Mouse (Mus musculus): ENCODE measurements around the gene Dis3l. TPM values are rescaled to one million over a fixed set of nuclear protein-coding genes. Genes with fewer than 3 reads are reported as not detected.

Gene Dis3l
- polyA plus RNA-seq, 1 experiment from 2014 or later = 23.6 TPM

DNA sequence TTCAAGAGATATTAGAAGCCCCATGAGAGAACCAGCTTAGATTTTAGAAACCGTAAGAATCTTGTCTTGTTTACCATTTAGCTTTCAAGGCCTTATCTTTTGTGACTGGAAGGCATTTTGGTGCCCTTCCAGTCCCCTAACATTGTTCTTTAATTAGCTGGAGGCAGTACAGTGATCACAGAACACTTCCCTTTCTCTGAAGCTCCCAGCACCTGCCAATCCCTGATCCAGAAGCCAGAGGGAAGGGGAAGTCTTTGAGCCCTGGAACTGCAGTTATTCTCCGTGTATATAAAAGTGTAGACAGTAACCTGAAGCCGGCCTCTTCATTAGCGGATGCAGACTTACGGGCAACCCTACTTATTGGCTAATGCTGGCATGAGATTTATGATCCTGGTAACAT is 8.4 kb upstream of the Dis3l start:
- no peaks in the 10 kb centered on the region for H3K36me3 ChIP-seq

DNA sequence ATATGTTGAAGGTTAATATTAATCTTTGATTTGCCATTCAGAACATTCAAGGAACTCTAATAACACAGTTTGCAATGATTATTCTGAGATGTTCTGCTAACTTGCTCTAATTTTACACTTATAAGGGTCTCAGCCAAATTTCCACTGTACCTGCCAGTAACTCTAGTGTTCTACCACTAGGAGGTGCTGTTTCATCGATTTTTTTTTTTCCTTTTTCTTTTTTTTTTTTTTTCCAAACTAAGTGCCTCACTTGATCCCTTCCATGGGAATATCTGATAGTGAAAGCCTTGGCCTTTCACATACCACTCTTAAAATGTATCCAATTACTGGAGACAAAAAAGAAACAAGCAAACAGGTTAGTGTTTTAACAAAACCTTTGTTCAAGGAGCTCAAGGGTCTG is 6.3 kb upstream of the Dis3l start:
- 0 out of 2 replicates have a peak, but pooled peaks cover 2% of the 10 kb centered on the region for H3K27me3 ChIP-seq (ENCODE audit: low read depth, poor library complexity, severe bottlenecking)
- no peak overlapping the region for H3K27ac ChIP-seq
- no peak overlapping the region for H3K4me3 ChIP-seq
- DNase-seq (ENCODE audit: low spot score) = no peak
- 0% methylated on average over 1 of the region's 1 CpGs for WGBS
- no peaks in the 10 kb centered on the region for H3K9me3 ChIP-seq (replicated peaks)
- no peaks in the 10 kb centered on the region for H3K36me3 ChIP-seq
- peaks cover 12% of the 10 kb centered on the region for H3K4me1 ChIP-seq

More for the DNA sequence above, 8.4 kb upstream of the Dis3l start:
- no peak overlapping the region for H3K27ac ChIP-seq
- no peak for DNase-seq (ENCODE audit: low spot score)
- H3K9me3 ChIP-seq (replicated peaks) = no peaks in the 10 kb centered on the region
- H3K4me3 ChIP-seq = no peak overlapping the region
- peaks cover 10% of the 10 kb centered on the region for H3K4me1 ChIP-seq
- WGBS = 44% methylated on average over 5 of the region's 5 CpGs
- H3K27me3 ChIP-seq (ENCODE audit: low read depth, poor library complexity, severe bottlenecking) = 0 out of 2 replicates have a peak, but pooled peaks cover 4% of the 10 kb centered on the region

DNA sequence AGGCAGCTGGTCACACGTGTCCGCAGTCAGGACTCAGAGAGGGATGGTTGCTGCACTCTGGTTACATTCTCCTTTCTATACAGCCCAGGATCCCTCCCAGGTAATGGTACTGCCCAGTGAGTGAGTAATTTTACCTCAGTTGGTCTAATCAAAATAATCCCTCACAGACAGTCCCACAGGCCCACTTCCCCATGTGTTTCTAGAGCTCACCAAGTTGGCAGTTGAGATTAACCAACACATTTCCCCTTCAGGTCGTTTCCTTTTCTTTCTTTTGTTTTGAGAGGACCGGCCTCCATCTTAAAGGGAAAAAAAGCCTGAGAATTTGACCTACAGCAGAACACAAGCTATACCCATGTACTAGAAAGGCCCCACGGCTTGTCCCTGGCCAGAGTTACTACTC is 4.8 kb upstream of the Dis3l start:
- Histone ChIP-seq H3K27me3 (ENCODE audit: low read depth, poor library complexity, severe bottlenecking) (no peaks in the 10 kb centered on the region), H3K27ac (no peak overlapping the region), H3K4me3 (no peak overlapping the region), H3K9me3 (replicated peaks) (no peaks in the 10 kb centered on the region), H3K4me1 (peaks cover 25% of the 10 kb centered on the region), H3K36me3 (no peaks in the 10 kb centered on the region)
- WGBS = 77% methylated on average over 5 of the region's 5 CpGs
- DNase-seq (ENCODE audit: low spot score) = no peak

DNA sequence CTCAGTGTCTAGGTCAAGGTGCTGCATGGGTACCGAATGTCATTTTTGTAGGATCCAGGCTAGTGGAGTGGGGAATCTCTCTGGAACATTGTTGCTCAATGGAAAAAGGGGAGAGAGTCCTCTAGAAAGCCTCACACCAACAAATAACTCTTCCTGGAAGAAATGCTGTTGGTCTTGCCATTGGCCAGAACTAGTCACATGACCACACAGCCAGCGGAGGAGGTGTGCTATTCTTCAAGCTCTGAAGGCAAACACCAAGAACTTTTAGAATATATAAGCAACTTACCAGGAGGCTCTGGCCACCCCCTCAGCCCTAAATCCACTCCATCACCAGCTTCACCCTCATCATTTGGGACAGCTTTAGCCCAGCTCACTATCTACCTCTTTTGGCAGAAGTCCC is 2.6 kb upstream of the Dis3l start:
- no peak for DNase-seq (ENCODE audit: low spot score)

DNA sequence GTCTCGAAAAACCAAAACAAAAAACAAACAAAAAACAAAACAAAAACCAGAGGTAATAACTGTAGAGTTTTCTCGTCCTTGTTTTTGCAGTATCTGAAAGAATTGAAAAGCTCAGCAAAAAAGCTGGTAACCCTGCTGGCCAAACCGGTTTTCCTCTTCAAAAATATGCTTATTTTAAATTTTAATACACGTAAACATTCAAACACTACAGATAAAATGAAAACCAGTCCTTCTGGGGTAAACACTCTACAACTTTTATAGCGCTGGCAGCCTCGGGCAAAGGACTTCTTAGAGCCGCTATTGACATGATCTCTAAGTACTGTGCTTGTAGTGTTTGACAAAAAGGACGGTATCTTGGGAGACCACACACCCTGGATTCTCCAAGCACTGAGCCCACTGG is 583 bp upstream of the Dis3l start:
- H3K4me1 ChIP-seq = peaks cover 35% of the 10 kb centered on the region
- 64% methylated on average over 8 of the region's 8 CpGs for WGBS
- H3K36me3 ChIP-seq = no peaks in the 10 kb centered on the region; the same call in 1 of the 2 replicates
- H3K9me3 ChIP-seq (replicated peaks) = no peaks in the 10 kb centered on the region
- 0 out of 2 replicates have a peak overlapping the region, but pooled peaks have one; percentile 67 for H3K4me3 ChIP-seq
- no peak overlapping the region for H3K27ac ChIP-seq
- no peak for DNase-seq (ENCODE audit: low spot score)
- H3K27me3 ChIP-seq (ENCODE audit: low read depth, poor library complexity, severe bottlenecking) = no peaks in the 10 kb centered on the region

More for the DNA sequence above, 2.6 kb upstream of the Dis3l start:
- Histone ChIP-seq H3K27ac (no peak overlapping the region), H3K9me3 (replicated peaks) (no peaks in the 10 kb centered on the region), H3K4me3 (no peak overlapping the region), H3K36me3 (no peaks in the 10 kb centered on the region), H3K27me3 (ENCODE audit: low read depth, poor library complexity, severe bottlenecking) (no peaks in the 10 kb centered on the region), H3K4me1 (peaks cover 35% of the 10 kb centered on the region)
- 92% methylated on average over 2 of the region's 2 CpGs for WGBS

DNA sequence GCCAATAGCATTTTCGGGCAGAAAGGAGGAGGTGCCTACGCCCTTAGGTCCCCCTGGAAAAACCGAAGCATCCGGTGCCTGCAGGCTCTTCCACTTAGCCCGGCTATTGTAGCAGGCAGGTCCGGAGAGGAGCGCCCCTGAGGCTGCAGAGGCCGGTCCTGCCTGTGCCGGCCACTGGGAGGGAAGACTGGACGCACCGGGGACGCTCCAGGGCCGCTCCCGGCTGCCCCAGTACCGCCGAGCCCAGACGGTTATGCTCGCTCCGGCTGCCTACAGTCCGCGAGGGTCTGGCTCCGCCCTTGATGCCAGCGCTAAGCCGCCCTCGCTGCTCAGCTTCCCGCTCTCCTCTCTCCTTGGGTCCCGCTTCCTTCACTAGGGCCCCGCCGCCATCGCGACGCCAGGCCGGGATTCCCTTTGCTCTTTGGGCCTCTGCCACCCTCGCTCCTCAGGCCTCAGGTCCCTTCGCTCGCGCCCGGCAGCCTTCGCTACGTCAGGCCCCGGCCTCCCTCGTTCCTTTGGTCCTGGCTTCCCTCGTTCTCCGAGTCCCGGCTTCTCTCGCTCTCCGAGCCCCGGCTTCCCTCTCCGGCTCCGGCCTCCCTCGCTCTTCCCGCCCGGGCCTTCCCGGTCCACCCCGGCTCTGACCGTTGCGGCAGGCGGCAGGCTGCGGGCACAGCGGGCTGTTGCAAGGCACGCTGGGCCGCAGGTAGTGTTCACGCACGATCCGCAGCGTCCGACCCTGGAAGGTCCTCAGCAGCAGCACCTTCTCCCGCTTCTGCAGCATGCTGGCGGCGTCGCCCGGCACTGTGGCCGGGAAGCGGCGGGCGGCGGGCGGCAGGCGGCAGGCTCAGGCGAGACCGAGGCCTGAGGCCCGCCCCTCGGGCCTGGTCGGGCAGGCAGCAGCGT is 486 bp downstream of the Dis3l start:
- DNase-seq (ENCODE audit: low spot score) = peak; percentile 87
- H3K27ac ChIP-seq = peak overlapping the region; percentile 98
- WGBS = under 1% methylated on average over 84 of the region's 85 CpGs

DNA sequence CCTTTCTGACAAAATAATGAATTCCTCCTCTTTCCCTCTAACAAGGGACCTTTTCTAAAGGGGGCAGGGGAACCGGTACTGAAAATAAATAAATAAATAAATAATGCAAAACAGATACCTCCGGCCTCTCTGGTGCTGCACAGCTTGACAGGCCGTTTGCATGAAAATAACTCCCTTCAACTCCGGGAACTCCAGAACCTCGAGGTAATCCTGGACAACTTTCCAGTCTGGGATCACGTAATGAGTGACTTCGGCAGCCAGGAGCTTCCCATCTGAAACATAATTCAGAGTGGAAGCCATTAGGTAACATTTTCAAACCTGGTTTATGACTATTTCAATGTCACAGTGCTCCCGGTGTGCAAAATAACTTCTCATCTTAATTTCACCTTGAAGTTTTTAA is 1.7 kb downstream of the Dis3l start:
- peaks cover 10% of the 10 kb centered on the region for H3K36me3 ChIP-seq
- 32% methylated on average over 8 of the region's 8 CpGs for WGBS
- H3K9me3 ChIP-seq (replicated peaks) = no peaks in the 10 kb centered on the region
- DNase-seq (ENCODE audit: low spot score) = no peak
- H3K4me3 ChIP-seq = peak overlapping the region; percentile 67; the same call in 1 of the 2 replicates
- H3K27me3 ChIP-seq (ENCODE audit: low read depth, poor library complexity, severe bottlenecking) = no peaks in the 10 kb centered on the region
- H3K27ac ChIP-seq = no peak overlapping the region
- H3K4me1 ChIP-seq = peaks cover 35% of the 10 kb centered on the region

More for the DNA sequence above, 486 bp downstream of the Dis3l start:
- Histone ChIP-seq H3K27me3 (ENCODE audit: low read depth, poor library complexity, severe bottlenecking) (no peaks in the 10 kb centered on the region), H3K4me1 (peaks cover 35% of the 10 kb centered on the region), H3K4me3 (peak overlapping the region; percentile 67), H3K36me3 (peaks cover 8% of the 10 kb centered on the region), H3K9me3 (replicated peaks) (no peaks in the 10 kb centered on the region)

DNA sequence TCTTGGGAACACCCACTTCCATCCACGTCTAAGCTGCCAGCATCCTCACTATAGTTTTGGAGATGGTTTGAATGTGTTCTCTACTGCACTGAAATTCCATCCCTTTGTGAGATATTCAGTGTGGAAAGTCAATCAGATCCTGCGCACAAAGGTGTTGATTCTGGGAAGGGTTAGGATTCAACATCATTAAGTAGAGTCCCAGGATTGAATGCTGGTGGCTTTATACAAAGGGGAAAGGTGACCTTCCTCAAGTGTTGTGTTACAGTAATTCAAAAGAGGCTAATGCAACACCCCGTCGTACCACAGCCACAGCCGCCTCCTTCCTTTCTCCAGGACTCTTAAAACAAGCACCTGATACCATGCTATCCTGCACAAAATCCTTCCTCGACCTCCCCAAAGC is 5.3 kb downstream of the Dis3l start:
- Histone ChIP-seq H3K9me3 (replicated peaks) (no peaks in the 10 kb centered on the region), H3K4me3 (no peak overlapping the region), H3K27ac (no peak overlapping the region), H3K4me1 (peaks cover 21% of the 10 kb centered on the region), H3K36me3 (peaks cover 10% of the 10 kb centered on the region), H3K27me3 (ENCODE audit: low read depth, poor library complexity, severe bottlenecking) (no peaks in the 10 kb centered on the region)
- no peak for DNase-seq (ENCODE audit: low spot score)
- 93% methylated on average over 6 of the region's 6 CpGs for WGBS

DNA sequence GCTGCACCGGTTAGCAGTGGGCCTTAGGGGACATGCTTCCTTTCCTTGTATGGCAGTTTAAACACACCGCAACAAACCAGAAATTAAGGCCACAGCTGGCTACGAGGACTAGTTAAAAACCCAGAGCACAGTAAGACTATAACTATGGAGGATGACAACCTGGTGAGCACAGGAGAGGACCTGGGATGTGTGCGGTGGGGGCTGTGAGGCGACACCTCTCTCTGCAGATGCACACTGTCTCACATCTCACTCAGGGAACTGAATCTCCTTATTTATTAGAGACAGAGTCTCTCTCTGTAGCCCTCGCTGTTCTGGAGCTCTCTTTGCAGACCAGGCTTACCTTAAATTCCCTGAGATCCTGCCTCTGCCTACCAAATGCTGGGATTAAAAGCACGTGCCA is 17.1 kb downstream of the Dis3l start:
- H3K9me3 ChIP-seq (replicated peaks) = no peaks in the 10 kb centered on the region
- no peak for DNase-seq (ENCODE audit: low spot score)
- 91% methylated on average over 7 of the region's 7 CpGs for WGBS
- H3K27ac ChIP-seq = no peak overlapping the region
- H3K36me3 ChIP-seq = peaks cover 86% of the 10 kb centered on the region
- H3K27me3 ChIP-seq (ENCODE audit: low read depth, poor library complexity, severe bottlenecking) = no peaks in the 10 kb centered on the region
- no peaks in the 10 kb centered on the region for H3K4me1 ChIP-seq
- H3K4me3 ChIP-seq = no peak overlapping the region

DNA sequence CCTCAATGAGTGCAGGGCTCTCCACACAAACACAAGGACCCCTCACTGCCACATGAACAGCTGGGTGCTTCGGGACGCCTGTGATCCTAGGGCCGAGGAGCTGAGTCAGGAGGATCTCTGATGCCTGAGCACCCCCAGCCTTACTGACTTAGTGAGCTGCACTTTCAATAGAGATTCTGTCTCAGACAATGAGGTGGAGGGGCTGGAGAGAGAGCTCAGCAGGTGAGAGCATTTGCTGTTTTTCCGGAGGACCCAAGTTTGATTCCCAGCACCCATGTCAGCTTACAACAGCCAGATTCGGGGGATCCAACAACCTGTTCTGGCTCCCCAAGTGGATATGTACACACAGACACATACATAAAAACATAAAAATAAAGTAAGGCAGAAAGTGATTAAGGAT is 24.1 kb downstream of the Dis3l start:
- DNase-seq (ENCODE audit: low spot score) = no peak
- Histone ChIP-seq H3K4me1 (0 out of 2 replicates have a peak, but pooled peaks cover 5% of the 10 kb centered on the region), H3K9me3 (replicated peaks) (no peaks in the 10 kb centered on the region), H3K27ac (no peak overlapping the region), H3K27me3 (ENCODE audit: low read depth, poor library complexity, severe bottlenecking) (no peaks in the 10 kb centered on the region), H3K4me3 (no peak overlapping the region), H3K36me3 (peaks cover 71% of the 10 kb centered on the region)
- 96% methylated on average over 5 of the region's 5 CpGs for WGBS

DNA sequence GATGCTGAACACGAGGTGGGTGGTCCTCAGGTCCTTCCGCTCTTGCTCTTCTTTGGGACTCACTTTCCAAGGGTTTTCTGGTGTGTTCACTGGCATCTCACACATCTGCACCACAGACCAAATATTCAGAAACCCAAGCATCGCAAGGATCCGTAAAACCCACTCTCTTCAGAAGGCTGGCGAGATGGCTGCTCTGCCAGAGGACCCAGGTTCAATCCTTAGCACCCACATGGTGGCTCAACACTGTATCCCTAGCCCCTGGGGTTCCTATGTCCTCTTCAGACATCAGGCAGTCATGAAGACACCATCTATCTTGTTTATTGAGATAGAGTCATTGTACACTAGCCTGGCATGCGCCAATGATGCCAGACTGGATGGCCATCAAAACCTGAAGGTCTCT is 26.4 kb downstream of the Dis3l start:
- DNase-seq (ENCODE audit: low spot score) = no peak
- Histone ChIP-seq H3K4me3 (no peak overlapping the region), H3K4me1 (0 out of 2 replicates have a peak, but pooled peaks cover 5% of the 10 kb centered on the region), H3K27ac (no peak overlapping the region), H3K27me3 (ENCODE audit: low read depth, poor library complexity, severe bottlenecking) (no peaks in the 10 kb centered on the region), H3K36me3 (peaks cover 65% of the 10 kb centered on the region), H3K9me3 (replicated peaks) (no peaks in the 10 kb centered on the region)
- 96% methylated on average over 6 of the region's 6 CpGs for WGBS

DNA sequence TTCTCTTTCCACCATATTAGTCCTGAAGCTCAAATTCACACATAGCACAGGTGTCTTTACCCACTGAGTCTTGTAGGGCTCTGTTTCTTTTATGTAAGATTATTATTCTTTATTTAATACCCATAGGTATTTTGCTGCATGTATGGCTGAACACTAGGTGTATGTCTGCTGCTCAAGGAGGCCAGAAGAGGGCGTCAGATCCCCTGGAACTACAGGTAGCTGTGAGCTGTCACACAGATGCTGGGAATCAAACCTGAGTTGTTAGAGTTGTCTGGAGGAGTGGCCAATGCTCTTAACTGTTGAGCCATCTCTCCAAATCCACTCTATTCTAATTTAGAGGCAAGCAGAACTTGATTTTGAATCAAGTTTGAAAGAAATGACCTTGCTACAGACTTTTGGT is 29.0 kb downstream of the Dis3l start:
- no peak overlapping the region for H3K27ac ChIP-seq
- H3K9me3 ChIP-seq (replicated peaks) = no peaks in the 10 kb centered on the region
- WGBS = 45% methylated on average over 1 of the region's 1 CpGs
- DNase-seq (ENCODE audit: low spot score) = no peak
- no peaks in the 10 kb centered on the region for H3K27me3 ChIP-seq (ENCODE audit: low read depth, poor library complexity, severe bottlenecking)
- H3K36me3 ChIP-seq = peaks cover 61% of the 10 kb centered on the region
- H3K4me3 ChIP-seq = no peak overlapping the region
- 0 out of 2 replicates have a peak, but pooled peaks cover 5% of the 10 kb centered on the region for H3K4me1 ChIP-seq

DNA sequence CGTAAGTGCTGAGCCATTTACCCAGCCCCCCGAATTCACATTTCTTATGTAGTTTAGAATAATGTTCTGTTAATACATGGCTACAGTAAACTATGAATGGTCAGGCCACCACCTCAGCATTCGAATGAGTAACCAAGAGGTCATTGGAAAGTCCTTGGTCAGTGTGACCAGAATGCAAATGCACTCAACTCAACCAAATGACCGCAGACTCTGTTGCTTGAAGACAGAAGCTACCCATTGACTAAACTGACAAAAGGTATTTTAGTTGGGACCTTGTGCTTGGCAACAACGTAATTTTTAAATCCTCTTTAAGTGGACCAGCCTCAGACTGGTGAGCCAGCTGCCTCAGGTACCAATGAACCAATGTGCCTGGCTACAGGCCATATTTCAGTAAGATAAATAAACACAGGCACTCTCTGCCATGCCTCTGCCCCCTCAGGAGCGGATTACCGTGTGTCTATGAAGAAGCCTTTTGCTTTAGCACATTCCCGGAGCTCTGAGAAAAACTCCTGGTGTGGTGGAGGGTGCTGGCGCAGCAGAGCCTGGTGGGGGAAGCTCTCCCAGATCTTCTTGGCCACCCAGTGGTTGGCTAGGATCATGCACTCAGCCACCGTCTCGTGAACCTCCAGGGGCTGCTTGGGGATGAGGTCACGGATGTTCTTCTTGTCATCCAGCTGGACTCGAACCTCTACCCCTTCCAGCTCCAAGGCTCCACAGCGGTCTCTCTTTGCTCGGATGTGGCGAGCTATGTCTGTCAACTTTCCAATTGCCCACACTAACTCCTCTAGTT is 29.9 kb downstream of the Dis3l start:
- Histone ChIP-seq H3K27ac (no peak overlapping the region), H3K27me3 (ENCODE audit: low read depth, poor library complexity, severe bottlenecking) (no peaks in the 10 kb centered on the region), H3K36me3 (peaks cover 63% of the 10 kb centered on the region), H3K4me3 (no peak overlapping the region), H3K9me3 (replicated peaks) (no peaks in the 10 kb centered on the region), H3K4me1 (0 out of 2 replicates have a peak, but pooled peaks cover 5% of the 10 kb centered on the region)
- WGBS = 74% methylated on average over 16 of the region's 16 CpGs
- DNase-seq (ENCODE audit: low spot score) = no peak
